Mouse (Mus musculus) olfactory bulb, adult 2 months (tissue): ENCODE measurements around the gene Bpifc.

ENCODE experiments used
- CTCF ChIP-seq: fragments of 200-500 bp; IDR thresholded peaks from 2 replicates; pipeline ENCODE4 v1.5.1; 2012; ENCODE audit warnings: low read depth, mild to moderate bottlenecking, low read length, moderate library complexity; ENCODE audit not compliant: insufficient read depth
- POLR2A ChIP-seq: fragments of 200-500 bp; IDR thresholded peaks from 2 replicates; pipeline ENCODE4 v1.6.1; 2012; ENCODE audit warnings: mild to moderate bottlenecking, low read depth, low read length, moderate library complexity; ENCODE audit not compliant: insufficient read depth

- TF ChIP-seq CTCF (no peak), POLR2A (no peak)
These were observed 45.6 kb upstream of the Bpifc start for GRCm38 (mm10) chr10:86057286-86057685.
